Mouse (Mus musculus): ENCODE measurements around the gene Slc25a4. TPM values are rescaled to one million over a fixed set of nuclear protein-coding genes. Genes with fewer than 3 reads are reported as not detected.
A peak's percentile ranks its signal among the peaks of the same experiment; 100 is the strongest.
"Not testable (repeated sequence)": the region's sequence is repeated elsewhere in the genome, so short reads cannot be mapped to it uniquely, and the experiment has no call there.

Slc25a4 gene
- 25.8 to 40.1 TPM (median 26.8 TPM) in 3 replicates for total RNA-seq (2017)

GRCm38 (mm10) chr8:46210404-46211315 is at the start of gene Slc25a4:
Slc25a4 (minus strand) TSS chr8:46211284.
- peak; percentile 40; the same call in 1 of the 2 replicates for ATAC-seq (replicated peaks; ENCODE audit: insufficient number of reproducible peaks, low FRiP score, low TSS enrichment, poor library complexity, severe bottlenecking)

GRCm38 (mm10) chr8:46257921-46258682 is 47.0 kb upstream of the Slc25a4 start:
- no peak for ATAC-seq (replicated peaks; ENCODE audit: insufficient number of reproducible peaks, low FRiP score, low TSS enrichment, poor library complexity, severe bottlenecking)

DNA sequence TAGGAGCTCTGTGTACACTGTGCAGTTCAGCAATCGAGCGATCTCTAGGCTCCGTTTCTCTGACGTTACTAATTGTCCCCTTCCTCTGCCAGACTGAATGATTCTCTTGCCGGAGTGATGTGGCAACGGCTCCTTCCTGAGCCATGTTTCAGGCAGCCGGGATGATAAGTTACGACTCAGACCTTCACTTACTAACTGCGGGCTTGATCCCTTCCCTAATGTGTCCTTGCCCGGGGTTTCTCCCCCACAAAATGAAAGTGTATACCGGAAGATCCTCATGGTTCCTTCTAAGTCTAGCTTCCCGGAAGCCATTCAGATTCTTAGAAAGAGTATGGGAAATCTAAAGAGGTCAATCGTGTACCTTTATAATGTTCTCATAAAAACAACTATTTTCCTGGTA is 41.4 kb upstream of the Slc25a4 start:
- no peak for ATAC-seq (replicated peaks; ENCODE audit: insufficient number of reproducible peaks, low FRiP score, low TSS enrichment, poor library complexity, severe bottlenecking)

- ATAC-seq (replicated peaks; ENCODE audit: insufficient number of reproducible peaks, low FRiP score, low TSS enrichment, poor library complexity, severe bottlenecking), result no peak
These were observed 40.5 kb upstream of the Slc25a4 start for GRCm38 (mm10) chr8:46251561-46251960.

DNA sequence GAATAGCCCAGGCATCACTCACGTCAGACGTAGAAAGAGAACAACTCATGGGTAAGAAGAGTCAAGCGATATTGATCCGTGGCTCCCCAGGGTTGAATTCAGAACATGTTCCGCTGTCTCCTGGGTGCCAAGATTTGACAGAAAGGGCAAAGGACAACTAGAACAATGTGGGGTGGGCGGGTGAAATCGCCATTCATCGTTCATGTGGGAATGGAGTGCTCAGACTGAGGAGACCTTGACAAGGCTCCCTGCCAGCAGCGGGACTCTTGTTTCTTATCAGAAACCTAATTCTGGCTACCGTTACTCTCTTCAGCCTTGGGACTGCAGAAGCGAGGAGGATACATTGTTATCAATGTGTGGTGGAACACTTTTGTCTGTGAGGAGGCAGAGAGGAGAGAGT is 35.3 kb upstream of the Slc25a4 start:
- no peak for ATAC-seq (replicated peaks; ENCODE audit: insufficient number of reproducible peaks, low FRiP score, low TSS enrichment, poor library complexity, severe bottlenecking)

- ATAC-seq (replicated peaks; ENCODE audit: insufficient number of reproducible peaks, low FRiP score, low TSS enrichment, poor library complexity, severe bottlenecking), result no peak
These were observed 31.9 kb upstream of the Slc25a4 start for GRCm38 (mm10) chr8:46242946-46243345.

DNA sequence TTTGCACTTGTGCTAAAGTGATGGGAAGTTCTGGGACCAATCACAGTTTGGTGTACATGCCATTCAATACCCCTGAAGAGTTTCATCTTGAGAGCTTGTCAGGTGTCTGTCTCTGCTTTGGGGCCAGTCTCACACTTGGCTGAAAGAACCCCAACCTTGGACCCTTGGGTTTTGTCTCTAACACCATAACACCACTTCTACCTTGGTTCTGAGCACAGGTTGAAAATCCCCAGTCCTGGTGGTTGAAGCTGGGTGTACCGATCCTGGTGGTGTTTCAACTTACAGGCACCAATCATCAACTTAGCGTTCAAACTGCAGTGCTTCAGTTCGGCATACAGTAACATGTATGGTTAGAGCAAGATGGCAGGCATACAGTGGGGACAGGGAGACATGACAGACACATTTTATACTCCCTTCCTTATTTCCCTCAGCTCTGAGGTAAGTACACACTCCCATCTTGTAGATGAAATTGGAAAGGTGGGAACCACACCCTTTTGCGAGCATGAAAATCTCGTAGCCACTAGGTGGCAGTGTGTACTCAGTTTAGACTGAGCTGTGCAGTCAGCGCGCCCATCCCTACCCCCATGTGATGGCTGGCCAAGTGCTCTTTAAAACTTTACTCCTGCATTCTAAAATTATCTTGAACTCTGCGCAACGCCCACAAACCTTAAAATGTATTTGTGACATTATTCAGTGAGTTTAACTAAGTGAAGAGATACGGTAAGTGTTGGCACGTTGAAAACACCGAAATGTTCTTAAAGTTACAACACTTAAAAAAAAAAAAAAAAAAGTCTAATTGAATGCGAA is 30.7 kb upstream of the Slc25a4 start:
- peak; percentile 82; the same call in 1 of the 2 replicates for ATAC-seq (replicated peaks; ENCODE audit: insufficient number of reproducible peaks, low FRiP score, low TSS enrichment, poor library complexity, severe bottlenecking)

DNA sequence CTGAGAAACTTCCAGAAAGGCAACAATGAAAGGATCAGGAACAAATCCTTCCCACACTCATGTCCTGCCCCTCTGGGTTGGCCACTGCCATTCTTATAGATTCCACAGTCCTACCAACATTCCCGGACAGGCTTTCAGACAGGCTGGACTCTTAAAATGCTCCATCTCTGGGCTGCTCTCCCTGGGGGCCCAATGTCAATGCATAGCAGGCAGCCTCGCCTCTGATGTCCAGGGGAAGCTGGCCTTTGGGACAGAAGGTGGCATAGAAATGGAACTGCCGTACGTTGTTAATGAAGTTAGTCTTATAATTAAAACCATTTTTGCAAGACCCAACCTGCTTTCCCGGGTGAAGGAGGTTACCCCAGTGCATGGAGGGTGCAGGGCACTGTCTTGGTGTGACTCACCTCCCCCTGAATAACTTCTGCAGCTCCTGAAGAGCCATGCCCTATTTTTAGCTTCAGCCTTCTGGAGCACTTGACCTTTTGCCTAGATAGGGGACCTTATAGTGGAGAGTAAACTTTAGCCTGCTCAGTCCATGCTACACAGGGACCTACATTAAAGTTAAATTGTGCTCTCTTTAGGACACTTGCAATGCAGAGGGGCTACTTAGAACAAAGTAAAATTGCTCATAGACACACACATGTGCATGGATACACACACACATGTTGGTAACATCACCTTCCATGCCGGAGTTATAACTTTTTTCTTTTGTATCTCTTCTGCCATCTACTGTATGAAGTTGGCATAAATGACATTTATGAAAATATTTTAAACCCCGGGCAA is 25.5 kb upstream of the Slc25a4 start:
- no peak for ATAC-seq (replicated peaks; ENCODE audit: insufficient number of reproducible peaks, low FRiP score, low TSS enrichment, poor library complexity, severe bottlenecking)

GRCm38 (mm10) chr8:46234736-46235135 is 23.7 kb upstream of the Slc25a4 start:
- ATAC-seq (replicated peaks; ENCODE audit: insufficient number of reproducible peaks, low FRiP score, low TSS enrichment, poor library complexity, severe bottlenecking), result no peak

DNA sequence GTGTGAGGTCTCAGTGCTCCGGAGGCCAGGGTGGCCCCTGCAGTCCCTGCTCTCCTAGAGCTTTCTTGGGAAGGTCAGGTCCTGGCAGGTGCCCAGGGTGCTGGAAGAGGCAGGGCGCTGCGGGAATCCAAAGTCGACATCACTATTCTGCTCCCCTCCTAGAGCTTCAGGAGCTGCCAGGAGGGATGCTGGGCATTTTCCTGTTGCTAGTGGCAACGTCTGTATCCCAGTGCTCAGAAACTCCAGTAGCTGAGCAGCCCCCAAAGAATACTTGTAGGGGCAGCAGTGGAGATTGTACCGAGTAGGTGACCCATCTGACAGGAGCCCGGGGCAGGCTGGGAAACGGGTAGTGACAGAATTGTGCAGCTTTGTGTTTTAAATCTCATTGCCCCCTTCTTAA is 21.7 kb upstream of the Slc25a4 start:
- no peak for ATAC-seq (replicated peaks; ENCODE audit: insufficient number of reproducible peaks, low FRiP score, low TSS enrichment, poor library complexity, severe bottlenecking)

GRCm38 (mm10) chr8:46231968-46232367 is 20.9 kb upstream of the Slc25a4 start:
- ATAC-seq (replicated peaks; ENCODE audit: insufficient number of reproducible peaks, low FRiP score, low TSS enrichment, poor library complexity, severe bottlenecking), result not testable (repeated sequence)

- ATAC-seq (replicated peaks; ENCODE audit: insufficient number of reproducible peaks, low FRiP score, low TSS enrichment, poor library complexity, severe bottlenecking), result no peak
These were observed 15.5 kb upstream of the Slc25a4 start for GRCm38 (mm10) chr8:46226622-46227021.

DNA sequence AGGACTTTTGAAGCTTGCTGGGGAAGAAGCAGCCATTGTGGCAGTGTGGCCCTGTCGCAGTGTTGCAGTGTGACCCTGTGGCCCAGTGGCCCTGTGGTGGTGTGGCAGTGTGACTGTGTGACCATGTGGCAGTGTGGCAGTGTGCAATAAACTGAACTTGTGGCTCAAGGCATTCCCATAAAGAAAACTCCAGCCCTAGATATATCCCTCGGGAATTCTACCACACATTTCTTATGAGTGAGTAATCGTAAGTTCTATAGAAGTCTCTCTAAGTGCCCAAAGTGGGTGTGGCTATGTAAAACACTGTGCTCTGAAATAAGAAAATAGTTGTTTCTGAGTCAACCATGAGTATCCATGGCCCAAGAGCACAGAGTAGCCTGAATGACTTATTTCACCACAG is 14.4 kb upstream of the Slc25a4 start:
- no peak for ATAC-seq (replicated peaks; ENCODE audit: insufficient number of reproducible peaks, low FRiP score, low TSS enrichment, poor library complexity, severe bottlenecking)

DNA sequence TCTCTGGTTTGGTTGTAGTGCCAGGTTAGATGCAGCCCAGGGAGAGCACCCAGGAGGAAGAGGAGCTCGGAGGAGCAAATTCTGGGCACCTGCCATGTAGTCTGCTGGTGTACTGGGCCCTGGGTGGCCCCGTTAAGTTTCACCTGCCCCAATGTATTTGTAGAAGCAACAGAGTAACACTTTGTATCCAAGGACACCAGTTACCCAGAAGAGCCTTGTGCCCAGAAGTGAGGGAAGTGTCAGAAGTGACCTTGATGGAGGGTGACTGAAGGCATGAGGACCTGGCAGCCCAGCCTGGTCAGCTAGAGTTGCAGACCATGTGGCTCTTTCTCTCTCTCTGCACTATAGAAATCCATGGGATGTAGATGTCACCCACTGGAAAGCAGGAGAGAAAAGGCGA is 9.5 kb upstream of the Slc25a4 start:
- ATAC-seq (replicated peaks; ENCODE audit: insufficient number of reproducible peaks, low FRiP score, low TSS enrichment, poor library complexity, severe bottlenecking), result no peak

DNA sequence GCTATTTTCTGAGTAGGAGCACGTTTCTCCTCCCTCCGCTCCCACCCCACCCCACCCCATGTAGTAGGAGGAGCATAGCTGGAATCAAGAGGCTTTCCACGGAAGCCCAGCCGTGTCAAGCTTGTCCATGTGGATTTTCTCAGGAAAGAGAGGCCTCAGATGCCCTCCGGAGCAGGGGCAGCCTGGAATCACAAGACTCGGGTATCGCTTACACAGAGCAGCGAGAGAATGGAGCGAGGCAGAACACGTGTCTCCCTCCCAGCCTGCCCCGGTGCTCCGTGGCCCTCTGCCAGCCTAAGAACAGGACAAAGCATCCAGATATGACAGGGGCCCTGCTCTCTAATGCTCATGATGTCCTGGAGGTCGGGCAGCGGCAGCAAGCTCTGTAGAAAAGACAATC is 5.8 kb upstream of the Slc25a4 start:
- no peak for ATAC-seq (replicated peaks; ENCODE audit: insufficient number of reproducible peaks, low FRiP score, low TSS enrichment, poor library complexity, severe bottlenecking)

- ATAC-seq (replicated peaks; ENCODE audit: insufficient number of reproducible peaks, low FRiP score, low TSS enrichment, poor library complexity, severe bottlenecking), result no peak
These were observed 2.9 kb upstream of the Slc25a4 start for GRCm38 (mm10) chr8:46213971-46214480.

DNA sequence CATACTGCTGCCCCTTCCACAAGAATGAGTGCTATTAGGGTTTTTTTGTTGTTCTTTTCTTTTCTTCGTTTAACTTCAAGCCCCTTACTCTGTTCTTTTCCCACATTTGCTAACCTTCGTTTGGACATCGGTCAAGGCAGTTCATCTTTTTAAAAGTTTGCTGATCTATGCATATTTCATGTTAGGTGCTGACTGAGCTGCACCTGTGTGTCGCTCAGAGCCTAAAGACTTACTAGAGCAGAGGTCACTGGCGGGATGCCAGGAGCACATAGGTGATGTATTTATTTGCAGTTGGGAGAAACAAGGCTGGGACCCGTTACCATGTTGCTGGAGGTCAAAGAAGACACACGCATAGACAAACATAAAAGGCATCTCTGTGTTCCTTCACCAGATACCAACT is 1.1 kb upstream of the Slc25a4 start:
- ATAC-seq (replicated peaks; ENCODE audit: insufficient number of reproducible peaks, low FRiP score, low TSS enrichment, poor library complexity, severe bottlenecking), result no peak

GRCm38 (mm10) chr8:46211611-46212071 is 557 bp upstream of the Slc25a4 start:
- no peak for ATAC-seq (replicated peaks; ENCODE audit: insufficient number of reproducible peaks, low FRiP score, low TSS enrichment, poor library complexity, severe bottlenecking)

All from monocyte, adult 5-6 weeks (primary cell).